Mouse (Mus musculus): ENCODE results near the gene Plaa. TPM values are rescaled to one million over a fixed set of nuclear protein-coding genes. Genes with fewer than 3 reads are reported as not detected.
A peak's percentile ranks its signal among the peaks of the same experiment; 100 is the strongest.
"Not testable (repeated sequence)": the region's sequence is repeated elsewhere in the genome, so short reads cannot be mapped to it uniquely, and the experiment has no call there.

Plaa gene
- 68.5 and 77.3 TPM in 2 replicates for polyA plus RNA-seq (2015; fragmentation: Nextera tagmentation; extraction: Ambion mirVana)

DNA sequence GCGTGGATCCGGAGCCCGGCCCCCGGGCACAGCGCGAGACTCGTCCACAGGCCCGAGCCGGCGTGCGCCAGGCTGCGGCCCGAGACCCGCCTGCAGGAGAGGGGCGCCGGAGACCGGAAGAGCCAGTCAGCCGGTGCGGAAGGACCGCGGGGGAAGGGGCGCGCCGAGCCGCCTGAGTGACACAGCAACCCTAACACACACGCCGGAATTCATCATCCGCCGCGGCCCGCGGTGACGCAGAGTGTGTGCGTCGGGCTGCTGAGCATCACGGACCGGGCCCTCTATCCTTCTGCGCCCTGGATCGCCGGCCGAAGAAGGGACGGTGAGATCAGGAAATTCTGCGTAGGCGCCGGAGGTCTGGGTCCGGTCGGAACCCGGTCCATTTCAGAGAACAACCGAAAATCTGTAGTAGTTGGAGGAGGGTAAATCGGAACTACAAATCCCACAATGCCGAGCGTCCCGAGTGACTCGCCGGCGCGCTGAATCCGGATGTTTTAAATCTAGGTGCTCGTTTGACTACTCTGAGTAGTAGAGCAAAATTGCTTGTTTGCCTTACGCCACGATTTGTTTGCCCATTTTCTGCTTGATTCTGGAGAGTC is at the start of gene Plaa:
TSS of gene Plaa (minus strand) at position 214 of the 599 bp plus-strand sequence.
- H3K27ac ChIP-seq (ENCODE audit: low read length): peak within 1 kb of the TSS; percentile 94
- no peaks in the 10 kb centered on the region for H3K27me3 ChIP-seq (ENCODE audit: control insufficient read depth, insufficient read depth, low read depth, low read length)
- H3K4me3 ChIP-seq (ENCODE audit: low read depth, low read length): peak within 1 kb of the TSS; percentile 94
- no peaks in the 10 kb centered on the region for H3K36me3 ChIP-seq (ENCODE audit: control insufficient read depth, insufficient read depth, low read length)
- H3K9me3 ChIP-seq (replicated peaks; ENCODE audit: control insufficient read depth, low read length, poor library complexity, severe bottlenecking): no peaks in the 10 kb centered on the region
- peaks cover 20% of the 10 kb centered on the region for H3K4me1 ChIP-seq (ENCODE audit: control insufficient read depth, insufficient read depth, low read length)
- WGBS: under 1% methylated on average over 61 of the region's 61 CpGs
- peak within 1 kb of the TSS; percentile 74 for H3K4me2 ChIP-seq (ENCODE audit: low read length)
- peak; percentile 99 for ATAC-seq
- peak within 1 kb of the TSS; percentile 89 for H3K9ac ChIP-seq (ENCODE audit: low read depth, low read length)

GRCm38 (mm10) chr4:94650426-94651175 is 47.6 kb upstream of the Plaa start:
- not testable (repeated sequence) for H3K4me1 ChIP-seq (ENCODE audit: control insufficient read depth, insufficient read depth, low read length); ATAC-seq; H3K36me3 ChIP-seq (ENCODE audit: control insufficient read depth, insufficient read depth, low read length); H3K4me3 ChIP-seq (ENCODE audit: low read depth, low read length); H3K4me2 ChIP-seq (ENCODE audit: low read length); H3K9me3 ChIP-seq (replicated peaks; ENCODE audit: control insufficient read depth, low read length, poor library complexity, severe bottlenecking); H3K27me3 ChIP-seq (ENCODE audit: control insufficient read depth, insufficient read depth, low read depth, low read length); H3K9ac ChIP-seq (ENCODE audit: low read depth, low read length); H3K27ac ChIP-seq (ENCODE audit: low read length)
- WGBS: 97% methylated on average over 5 of the region's 5 CpGs

- Histone ChIP-seq H3K27ac (ENCODE audit: low read length) (no peak within 1 kb of the TSS), H3K9me3 (replicated peaks; ENCODE audit: control insufficient read depth, low read length, poor library complexity, severe bottlenecking) (no peaks in the 10 kb centered on the region), H3K36me3 (ENCODE audit: control insufficient read depth, insufficient read depth, low read length) (peaks cover 3% of the 10 kb centered on the region; the same call in 1 of the 2 replicates), H3K4me1 (ENCODE audit: control insufficient read depth, insufficient read depth, low read length) (no peaks in the 10 kb centered on the region), H3K4me3 (ENCODE audit: low read depth, low read length) (no peak within 1 kb of the TSS), H3K27me3 (ENCODE audit: control insufficient read depth, insufficient read depth, low read depth, low read length) (no peaks in the 10 kb centered on the region), H3K4me2 (ENCODE audit: low read length) (no peak within 1 kb of the TSS), H3K9ac (ENCODE audit: low read depth, low read length) (no peak within 1 kb of the TSS)
- 90% methylated on average over 3 of the region's 3 CpGs for WGBS
- ATAC-seq: no peak
Measured at GRCm38 (mm10) chr4:94649920-94650319, 46.9 kb upstream of the Plaa start, which contains the start of gene Lrrc19. Gene Lrrc19 (minus strand): TSS chr4:94650144.

DNA sequence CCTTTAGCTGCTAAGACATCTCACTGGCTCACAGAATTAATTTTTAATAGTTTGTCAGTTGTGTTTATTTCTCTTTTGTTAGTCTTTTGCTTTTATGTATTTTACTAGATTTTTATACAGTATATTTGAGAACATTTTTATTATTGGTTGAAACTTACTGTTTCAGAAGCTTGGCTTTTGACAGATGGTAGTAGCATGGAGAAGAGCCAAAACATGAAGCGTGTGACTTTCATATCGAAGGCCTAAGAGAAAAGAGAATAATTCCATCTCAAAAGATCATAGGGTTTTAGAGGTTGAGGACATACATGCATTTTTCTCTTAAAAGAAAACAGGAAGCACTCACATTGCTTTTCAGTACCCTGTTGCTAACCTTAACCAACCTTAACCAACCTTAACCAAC is 40.1 kb upstream of the Plaa start:
- ATAC-seq: no peak
- H3K36me3 ChIP-seq (ENCODE audit: control insufficient read depth, insufficient read depth, low read length): no peaks in the 10 kb centered on the region; the same call in 1 of the 2 replicates
- WGBS: 95% methylated on average over 2 of the region's 2 CpGs
- no peaks in the 10 kb centered on the region for H3K4me1 ChIP-seq (ENCODE audit: control insufficient read depth, insufficient read depth, low read length)
- H3K4me3 ChIP-seq (ENCODE audit: low read depth, low read length): no peak overlapping the region
- H3K9ac ChIP-seq (ENCODE audit: low read depth, low read length): no peak overlapping the region
- H3K9me3 ChIP-seq (replicated peaks; ENCODE audit: control insufficient read depth, low read length, poor library complexity, severe bottlenecking): no peaks in the 10 kb centered on the region
- no peak overlapping the region for H3K4me2 ChIP-seq (ENCODE audit: low read length)
- H3K27me3 ChIP-seq (ENCODE audit: control insufficient read depth, insufficient read depth, low read depth, low read length): no peaks in the 10 kb centered on the region
- H3K27ac ChIP-seq (ENCODE audit: low read length): no peak overlapping the region

DNA sequence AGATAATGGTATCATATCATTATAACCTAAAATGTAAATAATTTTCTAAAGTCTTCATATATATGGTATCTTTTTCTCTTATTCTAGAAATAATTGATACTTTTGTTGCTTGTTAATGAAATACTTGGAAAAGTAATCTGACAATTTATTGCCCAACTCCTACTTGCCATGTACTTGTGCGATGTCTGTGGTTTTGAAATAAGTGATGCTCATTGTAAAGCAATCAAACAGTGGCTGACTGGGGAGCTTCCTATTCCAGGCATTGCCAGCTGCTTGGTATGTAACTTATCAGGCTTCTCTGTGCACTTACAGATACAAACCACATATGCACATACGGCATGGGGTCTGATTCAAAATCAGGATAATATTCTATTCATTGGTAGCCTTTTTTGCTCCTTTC is 17.0 kb upstream of the Plaa start:
- H3K4me1 ChIP-seq (ENCODE audit: control insufficient read depth, insufficient read depth, low read length): peaks cover 13% of the 10 kb centered on the region
- WGBS: 88% methylated on average over 2 of the region's 2 CpGs
- no peaks in the 10 kb centered on the region for H3K27me3 ChIP-seq (ENCODE audit: control insufficient read depth, insufficient read depth, low read depth, low read length)
- no peak for ATAC-seq
- no peak overlapping the region for H3K27ac ChIP-seq (ENCODE audit: low read length)
- no peak overlapping the region for H3K4me3 ChIP-seq (ENCODE audit: low read depth, low read length)
- no peaks in the 10 kb centered on the region for H3K36me3 ChIP-seq (ENCODE audit: control insufficient read depth, insufficient read depth, low read length)
- no peaks in the 10 kb centered on the region for H3K9me3 ChIP-seq (replicated peaks; ENCODE audit: control insufficient read depth, low read length, poor library complexity, severe bottlenecking)
- no peak overlapping the region for H3K4me2 ChIP-seq (ENCODE audit: low read length)
- no peak overlapping the region for H3K9ac ChIP-seq (ENCODE audit: low read depth, low read length)

- peak overlapping the region; percentile 53 for H3K4me3 ChIP-seq (ENCODE audit: low read depth, low read length)
- WGBS: 0% methylated on average over 18 of the region's 18 CpGs
- peaks cover 18% of the 10 kb centered on the region for H3K4me1 ChIP-seq (ENCODE audit: control insufficient read depth, insufficient read depth, low read length)
- H3K4me2 ChIP-seq (ENCODE audit: low read length): peak overlapping the region; percentile 62
- H3K36me3 ChIP-seq (ENCODE audit: control insufficient read depth, insufficient read depth, low read length): no peaks in the 10 kb centered on the region
- H3K9ac ChIP-seq (ENCODE audit: low read depth, low read length): peak overlapping the region; percentile 72
- H3K9me3 ChIP-seq (replicated peaks; ENCODE audit: control insufficient read depth, low read length, poor library complexity, severe bottlenecking): no peaks in the 10 kb centered on the region
- no peaks in the 10 kb centered on the region for H3K27me3 ChIP-seq (ENCODE audit: control insufficient read depth, insufficient read depth, low read depth, low read length)
- peak; percentile 80 for ATAC-seq
- peak overlapping the region; percentile 75 for H3K27ac ChIP-seq (ENCODE audit: low read length)
Measured at GRCm38 (mm10) chr4:94614627-94615006, 11.6 kb upstream of the Plaa start.

- Histone ChIP-seq H3K4me3 (ENCODE audit: low read depth, low read length) (peak within 1 kb of the TSS; percentile 53), H3K4me1 (ENCODE audit: control insufficient read depth, insufficient read depth, low read length) (peaks cover 18% of the 10 kb centered on the region), H3K9ac (ENCODE audit: low read depth, low read length) (peak within 1 kb of the TSS; percentile 72), H3K36me3 (ENCODE audit: control insufficient read depth, insufficient read depth, low read length) (no peaks in the 10 kb centered on the region), H3K27me3 (ENCODE audit: control insufficient read depth, insufficient read depth, low read depth, low read length) (no peaks in the 10 kb centered on the region), H3K9me3 (replicated peaks; ENCODE audit: control insufficient read depth, low read length, poor library complexity, severe bottlenecking) (no peaks in the 10 kb centered on the region), H3K27ac (ENCODE audit: low read length) (peak within 1 kb of the TSS; percentile 75), H3K4me2 (ENCODE audit: low read length) (peak within 1 kb of the TSS; percentile 62)
- 2% methylated on average over 29 of the region's 29 CpGs for WGBS
- peak; percentile 100 for ATAC-seq
Measured at GRCm38 (mm10) chr4:94613972-94614626, 11.1 kb upstream of the Plaa start, which contains the start of gene Ift74. Gene Ift74 (plus strand): TSS chr4:94614491.

DNA sequence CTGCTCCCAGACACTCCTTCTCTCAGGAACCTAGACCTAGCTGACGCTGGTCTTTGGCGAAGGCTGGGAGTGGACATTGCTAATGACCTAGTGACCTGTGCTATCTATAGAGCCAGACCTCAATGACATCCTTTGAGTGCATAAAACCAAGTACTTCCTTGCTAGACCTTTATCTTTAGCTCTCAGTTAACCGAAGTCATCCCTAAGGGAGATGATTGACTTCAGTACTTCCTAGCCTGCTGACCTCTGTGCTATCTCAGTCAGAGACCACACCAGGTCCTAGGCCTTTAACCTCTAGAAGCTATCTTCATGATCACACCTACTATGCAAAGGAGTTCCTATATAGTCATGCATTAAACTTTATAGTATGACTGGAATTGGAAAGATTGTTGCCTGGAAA is 7.3 kb upstream of the Plaa start:
- Histone ChIP-seq H3K4me2 (ENCODE audit: low read length) (no peak overlapping the region), H3K9me3 (replicated peaks; ENCODE audit: control insufficient read depth, low read length, poor library complexity, severe bottlenecking) (no peaks in the 10 kb centered on the region), H3K27ac (ENCODE audit: low read length) (no peak overlapping the region), H3K4me1 (ENCODE audit: control insufficient read depth, insufficient read depth, low read length) (peaks cover 8% of the 10 kb centered on the region), H3K27me3 (ENCODE audit: control insufficient read depth, insufficient read depth, low read depth, low read length) (no peaks in the 10 kb centered on the region), H3K4me3 (ENCODE audit: low read depth, low read length) (no peak overlapping the region), H3K36me3 (ENCODE audit: control insufficient read depth, insufficient read depth, low read length) (no peaks in the 10 kb centered on the region), H3K9ac (ENCODE audit: low read depth, low read length) (no peak overlapping the region)
- WGBS: 89% methylated on average over 3 of the region's 3 CpGs
- no peak for ATAC-seq

DNA sequence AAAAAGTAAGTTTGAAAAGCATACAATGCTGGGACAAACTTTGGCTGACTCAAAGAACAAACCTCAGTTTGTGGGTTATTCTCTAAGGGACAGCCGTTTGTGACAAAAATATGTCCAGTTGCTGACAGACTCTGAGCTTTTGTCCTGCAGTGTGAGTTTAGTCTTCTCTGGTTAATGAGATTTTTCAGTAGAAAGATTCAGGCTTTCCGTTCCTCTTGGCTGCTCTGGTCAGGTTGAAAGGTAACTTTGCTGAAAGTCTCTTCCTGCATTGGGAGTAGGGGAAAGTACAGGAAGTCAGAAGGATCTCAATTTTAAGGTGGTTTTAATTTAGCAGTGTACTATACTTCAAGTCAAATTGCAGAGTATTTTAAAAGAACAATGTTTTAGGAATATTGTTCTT is 2.5 kb upstream of the Plaa start:
- H3K27me3 ChIP-seq (ENCODE audit: control insufficient read depth, insufficient read depth, low read depth, low read length): no peaks in the 10 kb centered on the region
- no peak overlapping the region for H3K4me3 ChIP-seq (ENCODE audit: low read depth, low read length)
- H3K9ac ChIP-seq (ENCODE audit: low read depth, low read length): no peak overlapping the region
- WGBS: 96% methylated on average over 2 of the region's 2 CpGs
- no peaks in the 10 kb centered on the region for H3K9me3 ChIP-seq (replicated peaks; ENCODE audit: control insufficient read depth, low read length, poor library complexity, severe bottlenecking)
- H3K36me3 ChIP-seq (ENCODE audit: control insufficient read depth, insufficient read depth, low read length): no peaks in the 10 kb centered on the region
- H3K4me1 ChIP-seq (ENCODE audit: control insufficient read depth, insufficient read depth, low read length): peaks cover 18% of the 10 kb centered on the region
- no peak overlapping the region for H3K27ac ChIP-seq (ENCODE audit: low read length)
- ATAC-seq: no peak
- no peak overlapping the region for H3K4me2 ChIP-seq (ENCODE audit: low read length)

All from midbrain, embryonic 16.5 days (tissue).